Mouse (Mus musculus): ENCODE measurements around the gene Celsr2.

The Celsr2 gene

DNA sequence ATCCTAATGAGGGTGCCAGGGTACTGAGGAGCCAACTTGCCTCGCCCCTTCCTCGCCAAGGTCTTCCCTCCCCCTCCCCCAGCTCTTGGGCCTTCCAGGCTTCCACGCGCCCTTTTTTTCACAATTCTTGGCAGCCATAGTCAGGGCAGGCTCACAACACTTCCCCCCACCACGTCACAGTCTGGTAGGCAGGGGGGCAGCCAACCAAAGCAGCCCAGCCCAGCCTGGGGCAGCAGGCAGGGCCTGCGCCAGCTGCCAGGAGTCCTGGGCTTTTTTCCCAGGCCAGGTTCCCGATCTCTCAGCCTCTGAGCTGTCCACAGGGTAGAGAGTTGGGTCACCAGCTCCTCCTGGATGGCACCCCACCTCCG is 3.6 kb downstream of the Celsr2 start:
- no peak for DNase-seq (ENCODE audit: low read depth)

- DNase-seq (ENCODE audit: low read depth), result no peak
These were observed 4.2 kb downstream of the Celsr2 start for GRCm38 (mm10) chr3:108411026-108411753.

DNA sequence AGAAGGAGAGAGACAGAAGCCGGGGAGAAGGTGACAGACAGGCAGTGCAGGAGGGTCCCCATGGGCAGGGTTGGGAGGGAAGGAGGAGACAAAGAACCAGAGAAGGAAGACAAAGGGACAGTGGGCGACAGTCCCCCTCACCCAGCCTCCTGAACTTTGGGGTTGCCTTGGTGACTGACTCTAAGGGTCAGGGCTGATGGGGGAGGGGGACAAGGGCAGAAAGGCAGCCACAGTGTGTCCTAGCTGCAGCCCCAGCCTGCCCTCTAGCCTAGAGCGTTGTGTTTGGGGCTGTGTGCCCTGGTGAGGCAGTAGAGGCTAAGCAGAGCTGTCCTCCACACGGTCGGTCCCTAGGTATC is 5.0 kb downstream of the Celsr2 start:
- DNase-seq (ENCODE audit: low read depth), result no peak

DNA sequence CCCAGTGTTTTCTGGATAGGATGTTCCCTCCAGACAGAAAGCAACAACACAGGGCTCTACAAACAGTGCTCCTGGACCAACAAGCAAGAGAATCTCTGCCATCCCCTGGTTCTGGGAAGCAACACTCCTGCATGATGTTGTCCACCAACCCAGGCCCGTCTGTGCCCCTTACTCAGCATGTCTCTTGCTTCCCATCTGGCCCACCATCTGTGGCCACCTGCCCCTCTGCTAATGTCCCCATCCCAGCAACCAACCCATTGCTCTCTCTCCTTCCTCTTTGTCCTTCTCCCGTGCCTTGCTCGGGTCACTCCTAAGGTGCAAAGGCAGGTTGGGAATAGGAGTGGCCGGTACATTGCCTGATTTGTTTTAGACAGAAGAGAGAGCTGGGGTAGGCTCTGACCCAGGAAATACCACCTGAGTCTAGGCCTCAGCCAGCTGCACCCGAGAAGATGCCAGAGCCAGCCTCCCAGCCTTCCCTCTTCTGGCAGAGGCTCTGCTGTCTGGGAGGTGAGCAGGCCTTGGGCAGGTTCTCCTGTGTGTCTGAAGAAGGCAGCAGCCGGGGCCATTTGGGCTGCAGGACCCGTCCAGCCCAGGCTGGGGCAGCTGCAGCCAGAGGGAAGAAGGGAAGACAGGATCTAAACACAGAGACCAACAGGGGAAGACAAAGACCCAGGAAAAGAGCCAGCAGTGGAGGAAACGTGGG is 5.5 kb downstream of the Celsr2 start:
- DNase-seq (ENCODE audit: low read depth), result no peak

- DNase-seq (ENCODE audit: low read depth), result no peak
These were observed 6.8 kb downstream of the Celsr2 start for GRCm38 (mm10) chr3:108408517-108409008.

DNA sequence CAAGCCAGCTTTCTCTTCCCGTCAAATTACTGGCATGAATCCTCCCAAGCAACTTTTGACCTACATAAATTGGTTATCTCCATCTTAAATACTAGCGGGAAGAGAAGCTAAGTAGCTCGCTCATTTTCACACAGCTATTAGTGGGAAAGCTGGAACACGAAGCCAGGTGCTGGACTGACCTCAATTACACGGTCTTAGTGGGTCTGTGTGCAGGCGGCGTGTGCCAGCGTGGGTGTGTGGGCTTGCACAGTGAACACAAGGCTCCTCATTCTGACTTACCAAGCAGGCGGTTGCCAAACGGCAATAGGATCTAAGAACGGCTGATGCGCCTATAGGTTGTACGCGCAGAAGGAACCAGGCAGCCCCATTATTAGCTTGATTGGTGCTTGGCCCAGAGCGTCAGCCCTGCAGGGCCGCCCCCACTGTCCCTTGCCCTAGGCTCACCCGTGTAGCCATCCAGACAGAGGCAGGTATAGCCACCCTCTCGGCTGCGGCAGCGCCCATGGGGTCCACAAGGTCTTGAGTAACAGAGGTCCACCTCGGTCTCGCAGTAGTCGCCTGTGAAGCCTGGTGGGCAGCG is 9.0 kb downstream of the Celsr2 start:
- DNase-seq (ENCODE audit: low read depth), result no peak

- no peak for DNase-seq (ENCODE audit: low read depth)
These were observed 9.6 kb downstream of the Celsr2 start for GRCm38 (mm10) chr3:108405536-108406305.

- DNase-seq (ENCODE audit: low read depth), result no peak
These were observed 12.8 kb downstream of the Celsr2 start for GRCm38 (mm10) chr3:108402528-108402920.

GRCm38 (mm10) chr3:108401692-108402527 is 13.4 kb downstream of the Celsr2 start:
- peak; percentile 78 for DNase-seq (ENCODE audit: low read depth)

DNA sequence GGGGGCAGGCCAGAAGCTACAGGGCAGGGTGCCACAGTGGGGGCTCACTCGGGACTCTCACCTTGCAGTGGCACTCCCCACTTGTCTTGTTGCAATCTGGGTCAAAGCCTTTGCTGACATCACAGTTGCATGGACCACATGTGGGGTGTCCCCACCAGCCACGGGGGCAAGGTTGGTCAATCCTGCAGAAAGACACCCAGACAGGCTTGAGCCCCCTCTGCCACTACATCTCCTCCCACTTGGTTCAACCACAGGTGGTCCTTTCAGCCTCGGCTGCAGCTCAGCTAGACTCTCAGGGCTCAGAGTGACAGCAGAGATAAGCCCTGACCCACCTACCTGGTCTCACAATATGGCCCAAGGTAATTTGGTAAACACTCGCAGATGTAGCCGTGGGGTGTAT is 14.9 kb downstream of the Celsr2 start:
- DNase-seq (ENCODE audit: low read depth), result no peak

DNA sequence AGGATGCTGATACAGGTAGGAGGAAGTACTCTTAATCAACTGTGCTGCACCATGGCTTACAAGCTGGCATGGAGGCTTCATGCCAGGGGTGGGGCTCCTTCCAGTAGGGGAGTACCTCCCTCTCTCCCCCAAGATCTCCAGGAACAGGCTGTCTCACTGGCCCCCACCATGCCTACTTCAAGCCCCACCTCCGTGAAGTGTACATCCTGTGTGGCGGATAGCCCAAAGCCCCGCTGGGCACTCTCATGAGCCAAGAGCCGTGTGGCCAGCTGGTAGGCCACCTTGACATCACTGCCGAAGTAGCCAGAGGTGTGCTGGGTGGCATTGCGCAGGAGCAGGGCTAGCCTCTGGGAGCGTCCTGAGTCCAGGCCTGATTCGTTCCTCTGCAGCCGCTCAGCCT is 17.1 kb downstream of the Celsr2 start:
- no peak for DNase-seq (ENCODE audit: low read depth)

- DNase-seq (ENCODE audit: low read depth), result no peak
These were observed 22.6 kb downstream of the Celsr2 start for GRCm38 (mm10) chr3:108392793-108393192.

- no peak for DNase-seq (ENCODE audit: low read depth)
These were observed 23.1 kb downstream of the Celsr2 start for GRCm38 (mm10) chr3:108392299-108392698.

DNA sequence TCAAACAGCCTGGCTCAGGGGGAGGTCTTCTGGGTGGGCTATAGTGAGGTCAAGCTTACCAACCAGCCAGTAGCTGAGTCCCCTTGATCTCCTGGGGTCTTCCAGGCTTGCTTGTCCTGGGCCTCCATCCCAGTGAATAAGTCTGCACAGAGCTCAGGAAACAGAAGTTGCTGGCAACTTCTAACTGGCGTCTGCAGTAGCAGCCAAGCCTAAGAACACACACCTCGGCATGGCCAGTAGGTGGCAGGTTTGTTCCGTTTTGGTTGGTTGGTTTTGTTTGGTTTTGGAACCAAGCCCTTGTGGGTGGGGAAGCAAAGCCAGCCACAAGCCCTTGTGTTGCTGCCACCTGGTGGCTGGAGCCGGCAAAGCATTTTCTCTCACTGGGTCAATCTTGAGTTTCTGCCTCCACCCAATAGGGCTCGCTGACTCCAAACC is 26.2 kb downstream of the Celsr2 start:
- peak; percentile 99 for DNase-seq (ENCODE audit: low read depth)

DNA sequence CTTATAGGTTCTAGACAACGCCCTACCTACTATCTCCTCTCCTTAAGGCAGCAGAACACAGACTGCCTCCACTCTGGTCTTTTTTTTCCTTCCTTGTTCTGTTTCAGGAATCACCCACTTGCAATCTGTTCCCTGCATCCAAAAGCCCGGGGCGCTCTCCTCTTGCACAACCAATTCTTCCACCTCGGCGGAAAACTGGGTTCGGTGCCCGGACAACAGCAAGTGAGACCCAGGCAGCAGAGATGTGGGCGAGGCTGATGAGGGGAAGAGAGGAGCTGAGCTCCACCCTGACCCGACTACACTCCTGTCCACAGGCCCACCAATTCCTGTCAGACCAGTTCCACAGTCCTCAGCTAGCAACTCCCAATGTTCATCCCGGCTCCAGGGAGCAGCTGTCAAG is 29.2 kb downstream of the Celsr2 start:
- no peak for DNase-seq (ENCODE audit: low read depth)

DNA sequence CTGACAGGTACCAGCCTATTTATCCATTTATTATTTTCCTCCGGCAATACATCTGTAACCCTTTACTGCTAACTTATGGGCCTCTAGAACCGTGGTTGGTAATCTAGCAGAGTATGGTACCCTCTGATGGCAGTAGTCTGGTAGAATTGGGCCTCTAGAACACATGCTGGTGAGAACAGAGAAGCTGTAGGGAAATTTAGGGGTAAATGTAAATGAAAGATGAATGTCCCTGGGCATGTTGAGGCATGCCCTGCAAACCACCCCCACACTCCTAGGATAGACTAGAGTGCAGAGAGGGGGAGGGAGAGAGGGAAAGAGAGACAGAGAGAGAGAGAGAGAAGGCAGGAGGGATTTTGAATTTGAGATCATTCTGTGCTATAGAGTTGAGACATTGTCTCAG is 30.9 kb downstream of the Celsr2 start:
- DNase-seq (ENCODE audit: low read depth), result no peak

DNA sequence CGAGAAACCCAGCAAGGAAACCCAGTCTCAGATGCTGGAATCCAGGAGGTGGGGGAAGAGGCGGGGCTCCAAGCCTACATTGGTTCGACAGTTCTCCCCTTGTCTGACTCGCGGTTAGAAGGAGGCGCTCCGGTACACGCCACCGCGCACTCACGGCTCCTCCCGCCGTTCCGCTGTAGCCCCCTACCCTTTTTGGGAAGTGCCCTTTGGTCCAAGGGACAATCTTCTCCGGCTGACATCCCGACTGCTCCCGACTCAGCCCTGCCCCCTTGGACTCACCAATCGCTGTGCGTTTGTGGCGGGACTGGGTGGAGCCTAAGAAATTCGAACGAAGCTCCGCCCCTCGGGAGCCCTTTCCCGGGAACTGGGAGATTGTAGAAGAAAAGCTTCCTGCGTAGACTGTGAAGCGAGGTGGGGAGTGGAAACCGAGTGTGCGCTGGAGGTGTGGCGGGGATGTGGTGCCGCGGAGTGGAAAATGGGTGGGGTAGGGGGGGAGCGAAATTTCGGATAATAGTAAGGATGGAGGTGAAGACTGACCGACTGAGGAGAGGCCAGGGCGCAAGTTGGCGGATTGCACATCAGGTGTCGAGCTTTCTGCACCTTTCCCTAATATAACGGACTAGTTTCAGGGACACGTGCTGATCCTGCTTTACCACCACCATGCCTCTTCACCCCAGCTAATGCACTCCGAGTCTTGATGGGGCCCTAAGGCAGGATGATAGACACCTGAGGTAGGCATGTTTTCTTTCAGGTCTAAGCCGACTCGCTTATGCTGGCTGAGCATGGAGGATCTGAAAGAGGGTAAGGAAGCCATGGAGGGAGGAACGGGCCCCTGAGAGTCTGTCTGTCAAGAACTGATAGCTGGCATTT is 31.6 kb downstream of the Celsr2 start, which contains the start of gene Psrc1:
Gene Psrc1, plus strand, starts transcription at position 355 of the 870 bp plus-strand sequence.
- peak; percentile 53 for DNase-seq (ENCODE audit: low read depth)

DNA sequence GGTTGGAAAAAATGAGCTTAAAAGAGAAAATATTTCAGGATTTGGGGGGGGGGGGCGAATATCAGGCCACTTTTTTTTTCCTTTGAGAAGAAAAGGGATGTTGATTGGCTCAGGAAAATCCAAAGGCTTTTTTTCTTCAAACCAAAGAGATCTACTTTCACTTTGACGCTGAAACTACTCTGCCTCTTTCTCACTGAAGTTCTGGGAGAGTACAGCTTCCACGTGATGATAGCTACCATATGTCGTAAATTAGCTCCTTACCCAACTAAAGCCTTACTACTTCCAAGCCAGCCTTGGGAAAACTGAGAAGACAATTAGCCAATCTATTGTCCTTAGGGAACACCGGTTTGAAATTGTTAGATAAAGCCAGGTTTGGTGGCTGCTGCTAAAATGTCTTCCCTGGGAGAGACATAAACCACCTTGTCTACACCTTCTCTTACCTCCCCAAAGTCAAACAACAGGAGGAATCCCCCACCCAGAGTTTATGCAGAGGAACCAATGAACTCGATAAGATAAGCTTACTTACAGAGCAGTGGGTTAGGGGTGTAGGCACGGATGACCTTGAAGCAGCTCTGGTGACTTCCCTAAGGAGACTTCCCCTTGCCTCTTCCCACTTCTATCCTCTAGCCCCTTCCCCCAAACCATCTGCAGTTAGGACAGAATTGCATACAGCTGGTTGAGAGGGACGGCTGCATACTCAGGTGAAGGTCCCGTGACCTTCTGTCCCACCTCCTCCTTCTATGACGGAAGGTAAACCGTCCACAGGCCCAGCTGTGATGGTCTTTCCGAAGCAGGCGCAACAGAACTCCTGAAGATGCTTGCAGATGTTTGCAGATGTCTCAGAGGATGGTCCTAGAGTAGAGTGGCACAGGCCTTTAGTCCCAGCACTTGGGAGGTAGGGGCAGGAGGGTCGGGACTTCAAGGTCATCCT is 33.1 kb downstream of the Celsr2 start:
- no peak for DNase-seq (ENCODE audit: low read depth)

DNA sequence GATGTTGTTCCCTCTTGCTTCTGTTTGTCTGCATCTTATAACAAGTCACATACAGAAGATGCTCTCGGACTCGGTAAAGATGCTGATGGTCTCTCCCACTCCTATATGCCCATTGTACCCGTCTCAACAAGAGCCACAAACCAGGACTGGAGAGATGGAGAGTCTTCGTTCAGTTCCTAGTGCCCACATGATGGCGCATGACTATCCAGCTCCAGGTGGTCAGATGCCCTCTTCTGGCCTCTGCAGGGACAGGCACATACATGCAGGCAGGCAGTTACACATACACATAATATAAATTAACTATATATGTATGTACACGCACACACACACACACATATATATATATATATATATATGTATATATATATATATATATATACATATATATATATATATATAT is 34.7 kb downstream of the Celsr2 start:
- DNase-seq (ENCODE audit: low read depth), result no peak
